Mouse (Mus musculus) cortical plate, adult 2 months (tissue): ENCODE measurements around the gene Pik3r2.

ENCODE experiments used
- CTCF ChIP-seq: fragments of 200-500 bp; IDR thresholded peaks from 2 replicates; pipeline ENCODE4 v1.5.1; 2011; ENCODE audit warnings: mild to moderate bottlenecking, control low read depth, low read length; ENCODE audit not compliant: insufficient read depth; ENCODE audit errors: extremely low read depth
- POLR2A ChIP-seq: fragments of 200-500 bp; IDR thresholded peaks from 2 replicates; pipeline ENCODE4 v1.6.1; 2011; ENCODE audit warnings: mild to moderate bottlenecking, low read length, control low read depth; ENCODE audit not compliant: insufficient read depth; ENCODE audit errors: extremely low read depth

DNA sequence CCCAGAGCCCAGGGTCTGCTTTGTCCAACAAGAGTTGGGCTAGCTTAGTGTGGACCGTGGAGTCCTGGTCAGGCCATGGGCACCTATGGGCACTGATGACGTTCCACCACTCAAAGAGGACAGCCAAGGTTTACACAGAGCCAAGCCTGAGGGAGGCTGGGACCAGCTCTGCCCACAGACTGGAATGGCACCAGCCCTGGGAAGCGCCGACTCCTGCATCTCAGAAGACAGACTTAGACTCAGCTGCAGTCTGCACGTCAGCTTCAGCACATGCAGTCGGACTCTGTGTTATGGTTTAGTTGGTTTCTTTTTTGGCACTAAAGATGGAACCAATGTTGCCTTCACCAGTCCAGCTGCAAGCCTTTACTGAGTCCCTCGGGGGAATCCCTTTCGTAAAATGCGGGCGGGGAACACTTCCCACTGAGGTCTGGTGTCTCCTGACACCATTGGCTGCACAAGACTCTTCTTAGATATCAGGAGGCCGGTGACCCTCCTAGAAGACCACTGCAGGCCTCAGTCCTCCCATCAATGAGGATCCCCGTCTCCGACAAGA, 26.3 kb downstream of the Pik3r2 start:
- TF ChIP-seq CTCF (no peak), POLR2A (no peak)
